In genomic region chr10:72654270-72655016, GRCm38 (mm10) we compare ENCODE assay signal across 8 mouse cellular contexts. TPM values are rescaled to one million over a fixed set of nuclear protein-coding genes. Genes with fewer than 3 reads are reported as not detected.
DNase-seq lines count a peak whose midpoint lies in the region; ATAC-seq and TF ChIP-seq lines count a peak whose summit lies in the region.

Gene Zwint (plus strand): TSS chr10:72654845.

- peak within 1 kb of the TSS; percentile 60 for H3K4me2 ChIP-seq in forebrain, embryonic 15.5 days (replicated peaks)

- peak; percentile 99 for ATAC-seq in forebrain, embryonic 15.5 days (replicated peaks)
- peak; percentile 99 for ATAC-seq in neutrophil, adult 5-6 weeks (ENCODE audit: extremely low read depth, insufficient number of reproducible peaks, low FRiP score, poor library complexity, severe bottlenecking)

- WGBS in forebrain, embryonic 15.5 days, result 2% methylated on average over 36 of the region's 36 CpGs
- WGBS in lung, adult 2 months, result 2% methylated on average over 36 of the region's 36 CpGs

- peak; percentile 96 for DNase-seq in ES-E14 (ENCODE audit: low read depth, low spot score)
- DNase-seq in cerebellum, adult 11-12 months, result peak; percentile 96
- peak; percentile 93 for DNase-seq in heart, postnatal 25 days (ENCODE audit: low spot score)
- DNase-seq in layer of hippocampus, adult 18-20 months (ENCODE audit: low spot score in 2 of 2), result peak; percentile 97 to 98
- peak; percentile 93 for DNase-seq in lung, adult 2 months
- peak; percentile 87 to 92 for DNase-seq in thymus, adult 18-20 months

- no peak for TF ChIP-seq CTCF in lung, adult 2 months (IDR thresholded peaks at IDR 0.05; ENCODE audit: insufficient read depth, low read length)

- peak within 1 kb of the TSS; percentile 85 for H3K27ac ChIP-seq in ES-E14 (ENCODE audit: insufficient read depth, low read depth, low read length, poor library complexity, severe bottlenecking)
- peak within 1 kb of the TSS; percentile 97 for H3K27ac ChIP-seq in forebrain, embryonic 15.5 days (replicated peaks)

- H3K36me3 ChIP-seq in ES-E14 (ENCODE audit: control insufficient read depth, insufficient read depth, low read length, poor library complexity, severe bottlenecking), result peaks cover 24% of the 10 kb centered on the region
- peaks cover 29% of the 10 kb centered on the region for H3K36me3 ChIP-seq in forebrain, embryonic 15.5 days

- peak; percentile 90 for TF ChIP-seq POLR2A in lung, adult 2 months (IDR thresholded peaks at IDR 0.05; ENCODE audit: borderline replicate concordance, extremely low read depth, low read depth, low read length)

- peak within 1 kb of the TSS; percentile 77 to 86 for H3K4me3 ChIP-seq in ES-E14 (ENCODE audit: insufficient read depth in 1 of 2, low read depth in 1 of 2, low read length in 2 of 2, poor library complexity in 1 of 2, severe bottlenecking in 1 of 2)
- H3K4me3 ChIP-seq in forebrain, embryonic 15.5 days, result peak within 1 kb of the TSS; percentile 92
- H3K4me3 ChIP-seq in lung, adult 2 months (replicated peaks; ENCODE audit: extremely low read depth, low read depth, low read length), result peak within 1 kb of the TSS; percentile 99

- in situ Hi-C loops in ES-E14 (cut with MboI; ENCODE audit: low sequenced_read_pairs in 2 of 2, unreplicated experiment in 2 of 2), result no loop called here

- H3K27me3 ChIP-seq in forebrain, embryonic 15.5 days, result no peaks in the 10 kb centered on the region

- no peaks in the 10 kb centered on the region for H3K9me3 ChIP-seq in ES-E14 (ENCODE audit: control insufficient read depth, insufficient read depth, low read depth, low read length)
- no peaks in the 10 kb centered on the region for H3K9me3 ChIP-seq in forebrain, embryonic 15.5 days

- intact Hi-C loops in heart, postnatal 25 days (cut with DNase I), result no loop called here

- H3K9ac ChIP-seq in ES-E14 (ENCODE audit: insufficient read depth, low read depth, low read length, poor library complexity, severe bottlenecking), result peak within 1 kb of the TSS; percentile 93
- peak within 1 kb of the TSS; percentile 86 for H3K9ac ChIP-seq in forebrain, embryonic 15.5 days (replicated peaks)

- peaks cover 3 to 8% of the 10 kb centered on the region in 2 experiments; a peak in 2 of 4 replicates for H3K4me1 ChIP-seq in ES-E14 (ENCODE audit: control insufficient read depth in 2 of 2, insufficient read depth in 2 of 2, low read length in 2 of 2, poor library complexity in 1 of 2)
- peaks cover 31% of the 10 kb centered on the region for H3K4me1 ChIP-seq in forebrain, embryonic 15.5 days
- peaks cover 6% of the 10 kb centered on the region for H3K4me1 ChIP-seq in lung, adult 2 months (ENCODE audit: control insufficient read depth, insufficient read depth, low read length)

TF ChIP-seq in ES-E14, 5 proteins besides CTCF, POLR2A, EP300 and RAD21:
- TF ChIP-seq ZNF384 (IDR thresholded peaks at IDR 0.05; ENCODE audit: low read depth, low read length), result no peak
- TF ChIP-seq MAFK (IDR thresholded peaks at IDR 0.05; ENCODE audit: insufficient read depth, low read depth, low read length), result peak; percentile 29; the same call in 1 of the 2 replicates
- no peak for TF ChIP-seq HCFC1 (IDR thresholded peaks at IDR 0.05; ENCODE audit: borderline replicate concordance, insufficient read depth, low read length)

RNA-seq across cellular contexts. Expression of gene Zwint, which starts in this region (rescaled TPM):
- total RNA-seq in ES-E14 (2012; rRNA removed), result 109 and 174 TPM in 2 replicates
- 523 and 561 TPM in 2 replicates for polyA plus RNA-seq in forebrain, embryonic 15.5 days (2015; fragmentation: Nextera tagmentation; extraction: Ambion mirVana)
- total RNA-seq in heart, postnatal 25 days (2021), result 10 to 100 TPM; 39.9 to 44.1 TPM
- total RNA-seq in layer of hippocampus, adult 18-20 months (2021), result 100 to 1,000 TPM; 738 to 772 TPM
- 25.5 and 43.7 TPM in 2 replicates for polyA plus RNA-seq in lung, adult 2 months (2012; rRNA removed)
- total RNA-seq in neutrophil, adult 5-6 weeks (2017), result 44.0 and 56.2 TPM in 2 replicates

Comparison
In these comparisons a context has a peak if more than half of its experiments do, and no peak if none do; other contexts are left out.
1. Peak in every context shown above with its lines: DNase-seq, ATAC-seq, H3K4me3 ChIP-seq and H3K27ac ChIP-seq.
2. RNA of gene Zwint (polyA plus RNA-seq): 523 to 561 TPM in forebrain, embryonic 15.5 days; 25.5 to 43.7 TPM in lung, adult 2 months; every median in the first group is over 10 times any median in the second.